Mouse (Mus musculus): ENCODE data around the gene Fam149a. TPM values are rescaled to one million over a fixed set of nuclear protein-coding genes. Genes with fewer than 3 reads are reported as not detected.

Fam149a gene
- polyA plus RNA-seq (2015; fragmentation: Nextera tagmentation; extraction: Ambion mirVana), result 44.4 and 52.0 TPM in 2 replicates

DNA sequence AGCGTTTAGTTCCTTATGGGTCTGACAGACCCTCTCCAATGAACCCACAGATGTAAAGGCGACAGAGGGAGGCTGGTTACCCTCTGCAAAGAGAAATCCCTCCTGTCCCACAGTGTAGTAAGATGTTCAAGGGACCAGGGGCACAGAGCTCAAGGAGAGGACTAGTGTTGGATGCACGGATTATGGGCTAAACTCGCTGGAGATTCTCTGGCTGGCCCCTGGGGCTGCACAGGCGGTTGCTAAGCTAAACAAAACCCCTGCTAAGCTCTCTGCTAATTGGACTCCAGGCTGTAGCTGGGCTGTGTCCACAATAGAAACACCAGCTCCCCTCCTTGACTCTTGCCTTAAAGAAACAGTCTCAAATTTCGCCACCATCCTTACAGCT lies at the start of gene Fam149a:
Gene Fam149a, minus strand, starts transcription at position 329 of the 385 bp plus-strand sequence.
- Histone ChIP-seq H3K27ac (ENCODE audit: low read length) (no peak within 1 kb of the TSS), H3K36me3 (ENCODE audit: insufficient read depth, low read length) (no peaks in the 10 kb centered on the region), H3K27me3 (ENCODE audit: insufficient read depth, low read length) (peaks cover 10% of the 10 kb centered on the region), H3K9ac (replicated peaks; ENCODE audit: low read length) (peak within 1 kb of the TSS; percentile 53), H3K4me2 (replicated peaks; ENCODE audit: low read depth, low read length) (peak within 1 kb of the TSS; percentile 80), H3K9me3 (ENCODE audit: low read length) (no peaks in the 10 kb centered on the region), H3K4me3 (ENCODE audit: low read length) (peak within 1 kb of the TSS; percentile 41), H3K4me1 (ENCODE audit: insufficient read depth, low read length) (peaks cover 14% of the 10 kb centered on the region)
- 2% methylated on average over 6 of the region's 6 CpGs for WGBS
- ATAC-seq (ENCODE audit: low FRiP score, low TSS enrichment), result peak; percentile 85; the same call in 1 of the 2 replicates

DNA sequence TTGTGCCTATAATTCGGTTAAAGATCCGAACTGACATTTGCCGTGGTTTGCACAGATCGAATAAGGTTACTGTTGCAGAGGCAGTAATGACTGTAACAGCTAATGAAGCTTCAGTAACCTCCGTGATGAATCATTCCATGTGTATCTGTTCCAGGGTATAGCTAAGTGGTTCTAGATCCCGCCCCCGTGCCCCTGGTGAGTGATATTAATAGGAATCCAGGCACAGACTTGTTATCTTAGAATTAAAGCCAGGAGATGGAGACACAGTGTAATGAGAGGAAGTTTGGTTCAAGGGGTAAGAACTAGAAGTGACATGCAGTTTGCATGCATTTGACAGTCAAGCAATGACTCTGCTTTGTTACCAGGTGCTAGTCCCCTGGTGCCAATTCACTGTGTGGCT lies 38.1 kb upstream of the Fam149a start:
- Histone ChIP-seq H3K27ac (ENCODE audit: low read length) (no peak overlapping the region), H3K4me3 (ENCODE audit: low read length) (no peak overlapping the region), H3K4me1 (ENCODE audit: insufficient read depth, low read length) (no peaks in the 10 kb centered on the region), H3K9me3 (ENCODE audit: low read length) (no peaks in the 10 kb centered on the region), H3K4me2 (replicated peaks; ENCODE audit: low read depth, low read length) (no peak overlapping the region), H3K9ac (replicated peaks; ENCODE audit: low read length) (no peak overlapping the region), H3K36me3 (ENCODE audit: insufficient read depth, low read length) (no peaks in the 10 kb centered on the region), H3K27me3 (ENCODE audit: insufficient read depth, low read length) (no peaks in the 10 kb centered on the region)
- ATAC-seq (ENCODE audit: low FRiP score, low TSS enrichment), result no peak
- 87% methylated on average over 7 of the region's 7 CpGs for WGBS

DNA sequence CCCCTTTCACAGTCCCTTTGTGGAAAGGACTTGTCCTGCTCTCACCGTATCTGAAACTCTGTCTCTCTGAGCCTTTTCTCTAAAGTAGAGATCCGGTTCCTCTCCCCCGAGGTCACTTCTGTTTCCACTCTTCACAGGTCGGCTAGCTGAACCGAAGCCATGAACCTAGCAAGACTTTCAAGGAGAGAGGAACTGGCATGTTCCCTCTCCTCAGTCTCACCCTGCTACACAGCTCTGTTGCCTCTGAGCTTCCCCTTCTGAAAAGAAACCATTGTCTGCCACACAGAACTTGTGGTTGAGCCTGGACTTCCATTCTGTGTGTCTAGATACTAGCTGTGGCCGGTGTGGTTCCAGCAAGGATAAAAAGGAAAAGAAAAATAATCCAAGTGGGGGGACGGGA lies 32.9 kb upstream of the Fam149a start:
- no peak overlapping the region for H3K9ac ChIP-seq (replicated peaks; ENCODE audit: low read length)
- no peaks in the 10 kb centered on the region for H3K36me3 ChIP-seq (ENCODE audit: insufficient read depth, low read length)
- no peak overlapping the region for H3K4me3 ChIP-seq (ENCODE audit: low read length)
- peaks cover 7% of the 10 kb centered on the region for H3K4me1 ChIP-seq (ENCODE audit: insufficient read depth, low read length)
- no peak overlapping the region for H3K27ac ChIP-seq (ENCODE audit: low read length)
- no peak for ATAC-seq (ENCODE audit: low FRiP score, low TSS enrichment)
- H3K27me3 ChIP-seq (ENCODE audit: insufficient read depth, low read length), result no peaks in the 10 kb centered on the region
- H3K4me2 ChIP-seq (replicated peaks; ENCODE audit: low read depth, low read length), result no peak overlapping the region
- no peaks in the 10 kb centered on the region for H3K9me3 ChIP-seq (ENCODE audit: low read length)
- WGBS, result 75% methylated on average over 7 of the region's 7 CpGs

DNA sequence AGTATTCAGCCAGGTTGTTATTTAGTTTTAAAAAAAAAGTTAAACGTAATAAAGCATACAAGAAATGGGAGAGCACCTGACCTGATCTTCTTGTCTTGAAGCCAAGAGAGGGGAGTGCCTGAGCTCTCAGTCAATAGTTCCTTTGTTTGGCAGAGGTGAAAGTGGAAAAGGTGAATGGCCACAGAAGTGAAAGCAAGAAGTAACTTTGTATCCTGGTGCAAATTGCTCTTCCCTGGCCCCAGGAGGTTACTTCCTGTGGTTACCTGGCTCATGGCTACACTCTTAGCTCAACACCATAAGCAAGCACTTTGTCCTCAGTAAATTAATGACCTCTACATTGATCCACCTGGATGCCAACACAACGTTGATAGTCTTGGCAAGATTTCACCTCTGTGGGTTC lies 28.8 kb upstream of the Fam149a start, which contains the start of gene Tlr3:
Gene Tlr3, minus strand, starts transcription at position 199 of the 400 bp plus-strand sequence.
- 63% methylated on average over 2 of the region's 2 CpGs for WGBS
- peak within 1 kb of the TSS; percentile 55 for H3K4me2 ChIP-seq (replicated peaks; ENCODE audit: low read depth, low read length)
- ATAC-seq (ENCODE audit: low FRiP score, low TSS enrichment), result no peak
- H3K4me3 ChIP-seq (ENCODE audit: low read length), result peak within 1 kb of the TSS; percentile 48
- peak within 1 kb of the TSS; percentile 47 for H3K27ac ChIP-seq (ENCODE audit: low read length)
- H3K4me1 ChIP-seq (ENCODE audit: insufficient read depth, low read length), result peaks cover 9% of the 10 kb centered on the region
- no peaks in the 10 kb centered on the region for H3K27me3 ChIP-seq (ENCODE audit: insufficient read depth, low read length)
- no peaks in the 10 kb centered on the region for H3K9me3 ChIP-seq (ENCODE audit: low read length)
- H3K36me3 ChIP-seq (ENCODE audit: insufficient read depth, low read length), result no peaks in the 10 kb centered on the region
- H3K9ac ChIP-seq (replicated peaks; ENCODE audit: low read length), result peak within 1 kb of the TSS; percentile 65

DNA sequence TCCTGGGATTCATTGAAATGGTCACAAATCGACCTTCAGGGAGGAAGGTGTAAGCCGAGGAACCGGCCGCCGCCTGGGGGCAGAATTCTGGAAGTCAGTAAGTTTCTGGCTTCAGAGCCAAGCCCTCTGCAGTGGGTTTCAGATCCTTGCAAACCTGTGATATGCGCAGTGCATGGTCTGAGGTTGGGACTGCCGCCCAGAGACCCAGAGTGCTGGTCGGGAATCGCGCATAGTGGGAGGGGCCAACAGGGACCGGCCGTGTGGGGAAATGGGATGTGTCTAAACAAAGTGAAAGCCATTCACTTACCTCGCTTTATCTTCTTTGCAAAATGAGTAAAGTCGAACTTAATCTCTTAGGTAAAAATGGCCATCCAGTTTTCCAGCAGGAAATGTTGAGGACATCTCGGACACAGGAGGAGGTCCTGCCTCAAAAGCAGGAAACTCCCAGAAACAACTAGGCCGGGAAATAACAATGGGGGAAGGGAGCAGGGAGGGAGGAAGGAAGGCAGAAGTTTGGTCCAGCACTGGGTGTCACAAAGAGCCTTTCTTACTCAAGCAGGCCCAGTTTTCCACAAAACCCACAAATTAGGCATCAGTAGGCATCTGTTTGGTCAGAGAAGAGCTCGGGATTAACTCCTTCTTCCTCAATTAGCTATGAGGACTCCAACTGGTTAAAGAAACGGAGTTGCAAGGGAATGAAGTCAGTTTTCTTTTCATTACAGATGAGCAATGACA lies 28.2 kb upstream of the Fam149a start:
- WGBS, result 12% methylated on average over 18 of the region's 18 CpGs
- peak overlapping the region; percentile 48 for H3K4me3 ChIP-seq (ENCODE audit: low read length)

DNA sequence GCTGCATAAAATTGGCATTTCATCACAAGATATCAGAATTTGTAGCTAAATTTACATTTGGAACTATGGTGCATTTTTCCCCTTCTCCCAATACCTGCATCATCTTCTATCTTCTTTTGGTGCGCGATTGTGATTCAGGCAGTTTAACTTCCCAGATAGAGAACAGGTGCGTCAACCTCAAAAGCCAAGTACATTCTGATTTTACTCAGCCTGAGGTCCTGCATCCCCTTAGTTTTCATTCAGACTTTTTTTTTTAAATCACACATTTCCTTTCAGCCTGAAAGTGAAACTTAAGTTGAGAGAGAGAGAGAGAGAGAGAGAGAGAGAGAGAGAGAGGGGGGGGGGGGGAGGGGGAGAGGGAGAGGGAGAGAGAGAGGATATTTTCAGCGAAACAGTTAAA lies 27.6 kb upstream of the Fam149a start:
- peak overlapping the region; percentile 65 for H3K9ac ChIP-seq (replicated peaks; ENCODE audit: low read length)
- WGBS, result 50% methylated on average over 4 of the region's 4 CpGs
- no peaks in the 10 kb centered on the region for H3K36me3 ChIP-seq (ENCODE audit: insufficient read depth, low read length)
- no peak for ATAC-seq (ENCODE audit: low FRiP score, low TSS enrichment)
- H3K4me3 ChIP-seq (ENCODE audit: low read length), result peak overlapping the region; percentile 48
- H3K9me3 ChIP-seq (ENCODE audit: low read length), result no peaks in the 10 kb centered on the region
- no peaks in the 10 kb centered on the region for H3K27me3 ChIP-seq (ENCODE audit: insufficient read depth, low read length)
- peak overlapping the region; percentile 47 for H3K27ac ChIP-seq (ENCODE audit: low read length)
- peak overlapping the region; percentile 55 for H3K4me2 ChIP-seq (replicated peaks; ENCODE audit: low read depth, low read length)
- peaks cover 9% of the 10 kb centered on the region for H3K4me1 ChIP-seq (ENCODE audit: insufficient read depth, low read length)

More for the DNA sequence above, 28.2 kb upstream of the Fam149a start:
- ATAC-seq (ENCODE audit: low FRiP score, low TSS enrichment), result peak; percentile 98
- H3K9me3 ChIP-seq (ENCODE audit: low read length), result no peaks in the 10 kb centered on the region
- H3K27me3 ChIP-seq (ENCODE audit: insufficient read depth, low read length), result no peaks in the 10 kb centered on the region
- peak overlapping the region; percentile 47 for H3K27ac ChIP-seq (ENCODE audit: low read length)
- H3K4me1 ChIP-seq (ENCODE audit: insufficient read depth, low read length), result peaks cover 9% of the 10 kb centered on the region
- no peaks in the 10 kb centered on the region for H3K36me3 ChIP-seq (ENCODE audit: insufficient read depth, low read length)
- H3K4me2 ChIP-seq (replicated peaks; ENCODE audit: low read depth, low read length), result peak overlapping the region; percentile 55
- H3K9ac ChIP-seq (replicated peaks; ENCODE audit: low read length), result peak overlapping the region; percentile 65

DNA sequence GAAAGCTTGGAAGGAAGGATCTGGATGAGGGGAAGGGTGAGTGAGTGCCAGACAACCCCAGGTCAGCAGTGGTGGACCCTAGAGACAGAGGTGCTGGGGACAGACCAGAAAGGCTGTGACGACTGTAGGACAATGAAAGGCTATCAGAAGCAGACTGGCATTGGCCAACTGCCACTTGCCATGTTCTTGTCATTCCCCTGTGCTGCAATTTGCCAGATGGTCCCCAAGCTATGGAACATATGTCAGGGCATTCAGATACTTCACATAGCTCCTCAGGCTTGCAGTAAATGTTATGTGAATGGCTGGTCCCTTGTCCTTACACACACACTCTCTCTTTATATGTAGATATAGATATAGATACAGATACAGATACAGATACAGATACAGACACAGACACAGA lies 1.2 kb upstream of the Fam149a start:
- ATAC-seq (ENCODE audit: low FRiP score, low TSS enrichment), result no peak
- Histone ChIP-seq H3K4me1 (ENCODE audit: insufficient read depth, low read length) (peaks cover 14% of the 10 kb centered on the region), H3K27me3 (ENCODE audit: insufficient read depth, low read length) (peaks cover 10% of the 10 kb centered on the region), H3K36me3 (ENCODE audit: insufficient read depth, low read length) (no peaks in the 10 kb centered on the region), H3K9me3 (ENCODE audit: low read length) (no peaks in the 10 kb centered on the region), H3K27ac (ENCODE audit: low read length) (no peak overlapping the region), H3K4me3 (ENCODE audit: low read length) (no peak overlapping the region), H3K4me2 (replicated peaks; ENCODE audit: low read depth, low read length) (no peak overlapping the region), H3K9ac (replicated peaks; ENCODE audit: low read length) (no peak overlapping the region)
- 53% methylated on average over 1 of the region's 1 CpGs for WGBS

DNA sequence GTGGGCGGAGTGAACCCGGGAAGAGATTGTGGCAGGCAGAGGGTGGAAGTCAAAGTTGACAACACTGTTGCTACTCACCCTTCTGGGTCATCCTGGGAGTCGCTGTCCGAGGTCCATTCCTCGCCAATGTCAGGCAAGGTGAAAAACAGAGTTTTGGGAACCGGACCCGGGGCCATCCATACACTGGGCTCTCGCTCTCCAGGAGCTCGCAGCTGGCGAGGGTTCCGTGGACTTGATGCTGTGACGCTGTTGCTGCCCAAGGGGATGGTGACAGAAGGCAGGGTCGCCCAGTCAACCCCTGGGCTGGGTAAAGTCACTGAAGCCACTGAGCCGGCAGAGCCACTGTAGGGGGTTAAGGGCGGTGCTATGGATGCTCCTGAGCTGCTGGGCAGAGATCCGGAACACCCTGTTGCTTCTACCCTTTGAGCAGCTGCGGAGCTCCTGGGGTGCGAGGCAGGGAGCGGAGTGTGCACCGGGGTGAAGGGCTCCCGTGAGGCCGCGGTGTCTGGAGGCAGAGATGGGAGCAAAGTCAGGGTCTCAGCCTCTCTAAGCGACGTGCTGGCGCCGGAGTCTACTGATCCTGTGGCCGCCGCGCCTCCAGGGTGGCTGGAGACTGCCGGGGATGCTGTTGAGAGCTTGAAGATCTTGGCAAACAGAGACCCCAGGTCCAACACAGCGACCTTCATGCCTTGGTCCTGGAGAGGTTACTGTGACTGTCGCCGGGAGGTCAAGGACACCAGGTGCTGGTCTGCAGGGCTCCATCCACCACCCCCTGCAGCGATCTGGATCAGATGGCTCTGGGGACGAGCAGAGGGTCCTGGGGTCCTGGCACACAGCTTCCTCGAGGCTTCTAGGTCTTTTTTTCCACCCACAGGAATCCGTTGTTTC lies 772 bp downstream of the Fam149a start:
- no peaks in the 10 kb centered on the region for H3K9me3 ChIP-seq (ENCODE audit: low read length)
- WGBS, result 2% methylated on average over 38 of the region's 38 CpGs
- H3K4me3 ChIP-seq (ENCODE audit: low read length), result peak overlapping the region; percentile 41
- H3K27me3 ChIP-seq (ENCODE audit: insufficient read depth, low read length), result peaks cover 10% of the 10 kb centered on the region
- peak; percentile 85 for ATAC-seq (ENCODE audit: low FRiP score, low TSS enrichment)
- H3K9ac ChIP-seq (replicated peaks; ENCODE audit: low read length), result peak overlapping the region; percentile 53
- no peak overlapping the region for H3K27ac ChIP-seq (ENCODE audit: low read length)
- H3K4me1 ChIP-seq (ENCODE audit: insufficient read depth, low read length), result peaks cover 14% of the 10 kb centered on the region
- H3K36me3 ChIP-seq (ENCODE audit: insufficient read depth, low read length), result no peaks in the 10 kb centered on the region
- peak overlapping the region; percentile 80 for H3K4me2 ChIP-seq (replicated peaks; ENCODE audit: low read depth, low read length)

DNA sequence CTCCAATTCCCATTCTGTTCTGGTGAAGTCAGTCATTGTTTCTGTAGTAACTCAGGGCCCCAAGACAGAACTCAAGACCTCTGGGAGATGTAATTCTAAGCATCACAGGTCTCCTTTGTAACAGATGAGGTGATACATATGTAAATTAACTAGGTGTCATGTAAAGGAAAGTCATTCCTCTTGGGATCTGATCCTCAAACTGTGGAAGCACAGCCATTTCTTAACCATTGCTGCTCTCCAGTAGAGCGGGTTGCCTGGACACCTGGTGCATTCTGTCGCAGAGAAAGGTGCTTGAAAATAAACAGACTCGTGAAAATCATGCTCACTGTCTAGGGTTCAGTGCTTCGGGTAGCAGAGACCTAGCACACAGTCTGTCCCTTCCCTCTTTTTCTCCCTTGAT lies 1.5 kb downstream of the Fam149a start:
- peak overlapping the region; percentile 41; the same call in 1 of the 2 replicates for H3K4me3 ChIP-seq (ENCODE audit: low read length)
- no peaks in the 10 kb centered on the region for H3K36me3 ChIP-seq (ENCODE audit: insufficient read depth, low read length)
- H3K27ac ChIP-seq (ENCODE audit: low read length), result no peak overlapping the region
- WGBS, result 15% methylated on average over 4 of the region's 4 CpGs
- H3K27me3 ChIP-seq (ENCODE audit: insufficient read depth, low read length), result peaks cover 10% of the 10 kb centered on the region
- peak overlapping the region; percentile 80 for H3K4me2 ChIP-seq (replicated peaks; ENCODE audit: low read depth, low read length)
- ATAC-seq (ENCODE audit: low FRiP score, low TSS enrichment), result no peak
- no peak overlapping the region for H3K9ac ChIP-seq (replicated peaks; ENCODE audit: low read length)
- H3K4me1 ChIP-seq (ENCODE audit: insufficient read depth, low read length), result peaks cover 14% of the 10 kb centered on the region
- no peaks in the 10 kb centered on the region for H3K9me3 ChIP-seq (ENCODE audit: low read length)

Measured in kidney, embryonic 16.5 days (tissue).